Mouse (Mus musculus) stomach, embryonic 16.5 days (tissue): Measurements from ENCODE around the gene Fndc5. TPM values are rescaled to one million over a fixed set of nuclear protein-coding genes. Genes with fewer than 3 reads are reported as not detected.
A peak's percentile ranks its signal among the peaks of the same experiment; 100 is the strongest.

Experiments used
- ATAC-seq: fragments of 200-750 bp; cut with Nextera tagmentation; 2 replicates; pipeline ENCODE4 v1.8.0; 2017; ENCODE audit warnings: moderate number of reproducible peaks, moderate TSS enrichment; ENCODE audit not compliant: insufficient read depth, low FRiP score
- H3K27ac ChIP-seq: fragments of 300-500 bp; sonication (generic); 2 replicates; pipeline ENCODE4 v1.5.1; 2014; ENCODE audit warnings: low read length
- H3K27me3 ChIP-seq: fragments of 300-500 bp; sonication (generic); 2 replicates; pipeline ENCODE4 v1.6.1; 2014; ENCODE audit warnings: low read length, control low read depth, mixed read lengths; ENCODE audit not compliant: control insufficient read depth, insufficient read depth
- H3K36me3 ChIP-seq: fragments of 300-500 bp; sonication (generic); 2 replicates; pipeline ENCODE4 v1.6.1; 2014; ENCODE audit warnings: low read length; ENCODE audit not compliant: control insufficient read depth, insufficient read depth
- H3K4me1 ChIP-seq: fragments of 300-500 bp; sonication (generic); 2 replicates; pipeline ENCODE4 v1.6.1; 2014; ENCODE audit warnings: low read length, control low read depth, mixed read lengths; ENCODE audit not compliant: control insufficient read depth, insufficient read depth
- H3K4me2 ChIP-seq: fragments of 300-500 bp; sonication (generic); 2 replicates; pipeline ENCODE4 v1.6.1; 2014; ENCODE audit warnings: low read depth, low read length, mixed read lengths
- H3K4me3 ChIP-seq: fragments of 300-500 bp; sonication (generic); replicated peaks from 2 replicates; pipeline ENCODE4 v1.5.1; 2014; ENCODE audit warnings: mild to moderate bottlenecking, low read length
- H3K9ac ChIP-seq: fragments of 300-500 bp; sonication (generic); 2 replicates; pipeline ENCODE4 v1.6.1; 2014; ENCODE audit warnings: low read length
- H3K9me3 ChIP-seq: fragments of 300-500 bp; sonication (generic); replicated peaks from 2 replicates; pipeline ENCODE4 v1.6.1; 2016; ENCODE audit warnings: low read length, control low read depth; ENCODE audit not compliant: control insufficient read depth
- WGBS: fragments of 180-500 bp; shearing (Covaris S2); extraction: QIAGEN DNeasy Blood & Tissue Kit; methylation state at CpG from one replicate; pipeline ENCODE4 v1.1.7; 2014; 5-methylcytosine and 5-hydroxymethylcytosine counted together
- polyA plus RNA-seq: library from polyadenylated mRNA; unstranded; fragments of >200 nt; fragmentation: Nextera tagmentation; extraction: Ambion mirVana; gene quantifications from 2 replicates; pipeline ENCODE4 v1.2.1, GENCODE M21; 2015

Fndc5 gene
- polyA plus RNA-seq, 1 experiment from 2014 or later, result 2.6 TPM

- 76% methylated on average over 7 of the region's 7 CpGs for WGBS
- Histone ChIP-seq H3K4me3 (no peak overlapping the region), H3K4me2 (no peak overlapping the region), H3K27me3 (no peaks in the 10 kb centered on the region), H3K9ac (no peak overlapping the region), H3K9me3 (no peaks in the 10 kb centered on the region), H3K36me3 (no peaks in the 10 kb centered on the region), H3K27ac (no peak overlapping the region), H3K4me1 (peaks cover 9% of the 10 kb centered on the region)
- no peak for ATAC-seq
These were observed 28.2 kb upstream of the Fndc5 start for GRCm38 (mm10) chr4:129108624-129109023.

DNA sequence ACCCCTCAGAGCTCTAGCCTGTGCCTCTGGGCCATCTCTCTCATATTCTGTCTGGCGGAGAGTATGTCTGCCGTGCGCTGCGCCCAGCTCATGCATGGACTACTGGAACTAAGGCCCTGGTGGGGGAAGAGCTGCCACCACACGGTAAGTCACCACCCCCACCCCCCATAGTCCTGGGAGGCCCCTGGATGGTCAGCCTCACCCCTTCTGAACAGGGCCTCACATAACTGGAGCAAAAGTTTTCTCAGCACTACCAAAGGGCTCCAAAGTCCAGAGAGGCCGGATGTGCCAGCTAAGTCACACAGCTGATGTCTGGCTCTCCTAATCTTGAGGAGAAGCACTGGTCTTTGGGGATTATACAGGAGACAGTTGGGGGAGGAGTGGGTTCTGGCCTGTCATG lies 26.0 kb upstream of the Fndc5 start:
- peaks cover 4% of the 10 kb centered on the region for H3K4me1 ChIP-seq
- H3K4me3 ChIP-seq, result no peak overlapping the region
- H3K9ac ChIP-seq, result no peak overlapping the region
- no peaks in the 10 kb centered on the region for H3K27me3 ChIP-seq
- no peaks in the 10 kb centered on the region for H3K36me3 ChIP-seq
- H3K4me2 ChIP-seq, result no peak overlapping the region
- no peak for ATAC-seq
- no peak overlapping the region for H3K27ac ChIP-seq
- WGBS, result 82% methylated on average over 6 of the region's 6 CpGs
- no peaks in the 10 kb centered on the region for H3K9me3 ChIP-seq

GRCm38 (mm10) chr4:129111350-129111749 lies 25.4 kb upstream of the Fndc5 start:
- no peaks in the 10 kb centered on the region for H3K9me3 ChIP-seq

DNA sequence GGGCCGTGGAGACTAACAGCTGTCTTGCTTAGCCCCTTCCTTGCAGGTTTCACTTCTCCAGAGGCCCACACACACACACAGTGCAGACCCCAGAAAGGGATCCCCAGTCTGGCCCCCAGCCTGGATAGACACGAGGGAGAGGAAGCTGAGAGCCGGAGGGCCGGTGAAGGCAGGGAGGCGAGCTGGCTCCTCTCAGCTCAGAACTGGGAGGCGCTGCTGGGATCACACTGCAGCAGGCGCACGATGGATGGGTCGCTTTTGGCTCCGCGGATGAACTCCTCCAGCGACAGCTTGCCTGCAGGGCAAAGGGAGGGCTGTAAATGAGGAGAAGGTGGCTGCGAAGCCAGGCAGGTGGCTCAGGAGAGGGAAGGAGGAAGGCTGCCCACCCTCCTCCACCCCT lies 24.6 kb upstream of the Fndc5 start:
- 39% methylated on average over 12 of the region's 13 CpGs for WGBS
- Histone ChIP-seq H3K4me2 (peak overlapping the region; percentile 25), H3K9me3 (no peaks in the 10 kb centered on the region), H3K4me1 (no peaks in the 10 kb centered on the region; the same call in 1 of the 2 replicates), H3K4me3 (no peak overlapping the region), H3K36me3 (no peaks in the 10 kb centered on the region), H3K27me3 (no peaks in the 10 kb centered on the region), H3K9ac (peak overlapping the region; percentile 44; the same call in 1 of the 2 replicates), H3K27ac (no peak overlapping the region)
- 0 out of 2 replicates have a peak, but pooled peaks have one; percentile 8 for ATAC-seq

More at GRCm38 (mm10) chr4:129111350-129111749, 25.4 kb upstream of the Fndc5 start:
- no peak overlapping the region for H3K9ac ChIP-seq
- 51% methylated on average over 11 of the region's 11 CpGs for WGBS
- H3K4me3 ChIP-seq, result no peak overlapping the region
- H3K4me1 ChIP-seq, result peaks cover under 1% of the 10 kb centered on the region; the same call in 1 of the 2 replicates
- H3K27me3 ChIP-seq, result no peaks in the 10 kb centered on the region
- H3K36me3 ChIP-seq, result no peaks in the 10 kb centered on the region
- H3K4me2 ChIP-seq, result no peak overlapping the region
- ATAC-seq, result no peak
- H3K27ac ChIP-seq, result no peak overlapping the region

- no peaks in the 10 kb centered on the region for H3K27me3 ChIP-seq
- no peak overlapping the region for H3K27ac ChIP-seq
- H3K4me1 ChIP-seq, result no peaks in the 10 kb centered on the region
- no peaks in the 10 kb centered on the region for H3K9me3 ChIP-seq
- no peak overlapping the region for H3K4me3 ChIP-seq
- peak; percentile 35; the same call in 1 of the 2 replicates for ATAC-seq
- H3K9ac ChIP-seq, result no peak overlapping the region
- no peak overlapping the region for H3K4me2 ChIP-seq
- no peaks in the 10 kb centered on the region for H3K36me3 ChIP-seq
- 32% methylated on average over 28 of the region's 28 CpGs for WGBS
These were observed 23.5 kb upstream of the Fndc5 start for GRCm38 (mm10) chr4:129113083-129113988.

GRCm38 (mm10) chr4:129116703-129117102 lies 20.1 kb upstream of the Fndc5 start:
- peaks cover 18% of the 10 kb centered on the region for H3K27me3 ChIP-seq
- no peak overlapping the region for H3K4me2 ChIP-seq
- ATAC-seq, result no peak
- no peak overlapping the region for H3K27ac ChIP-seq
- no peaks in the 10 kb centered on the region for H3K9me3 ChIP-seq
- no peak overlapping the region for H3K4me3 ChIP-seq
- peaks cover 5% of the 10 kb centered on the region; the same call in 1 of the 2 replicates for H3K4me1 ChIP-seq
- 90% methylated on average over 8 of the region's 8 CpGs for WGBS
- no peak overlapping the region for H3K9ac ChIP-seq
- no peaks in the 10 kb centered on the region for H3K36me3 ChIP-seq

GRCm38 (mm10) chr4:129117720-129118510 lies 18.9 kb upstream of the Fndc5 start:
- H3K4me2 ChIP-seq, result no peak overlapping the region
- no peak for ATAC-seq
- 86% methylated on average over 14 of the region's 14 CpGs for WGBS
- H3K27ac ChIP-seq, result no peak overlapping the region
- H3K27me3 ChIP-seq, result peaks cover 19% of the 10 kb centered on the region
- no peak overlapping the region for H3K9ac ChIP-seq
- no peaks in the 10 kb centered on the region for H3K9me3 ChIP-seq
- H3K36me3 ChIP-seq, result no peaks in the 10 kb centered on the region
- peaks cover 5% of the 10 kb centered on the region; the same call in 1 of the 2 replicates for H3K4me1 ChIP-seq
- H3K4me3 ChIP-seq, result no peak overlapping the region

- Histone ChIP-seq H3K27me3 (peaks cover 20% of the 10 kb centered on the region), H3K4me1 (peaks cover 6% of the 10 kb centered on the region), H3K9ac (no peak overlapping the region), H3K9me3 (no peaks in the 10 kb centered on the region), H3K4me3 (no peak overlapping the region), H3K27ac (no peak overlapping the region), H3K36me3 (no peaks in the 10 kb centered on the region), H3K4me2 (no peak overlapping the region)
- no peak for ATAC-seq
- 71% methylated on average over 10 of the region's 10 CpGs for WGBS
These were observed 17.1 kb upstream of the Fndc5 start for GRCm38 (mm10) chr4:129119708-129120107.
